Mouse (Mus musculus): Measurements from ENCODE around the gene Ntn3. TPM values are rescaled to one million over a fixed set of nuclear protein-coding genes. Genes with fewer than 3 reads are reported as not detected.

Gene Ntn3
- total RNA-seq, 1 experiment from 2014 or later = 2.5 TPM

GRCm38 (mm10) chr17:24190934-24191333 is 18.4 kb downstream of the Ntn3 start:
- no peak for DNase-seq

GRCm38 (mm10) chr17:24174259-24174658 is 35.1 kb downstream of the Ntn3 start:
- DNase-seq = no peak

GRCm38 (mm10) chr17:24173423-24173822 is 35.9 kb downstream of the Ntn3 start:
- peak; percentile 59 for DNase-seq

DNA sequence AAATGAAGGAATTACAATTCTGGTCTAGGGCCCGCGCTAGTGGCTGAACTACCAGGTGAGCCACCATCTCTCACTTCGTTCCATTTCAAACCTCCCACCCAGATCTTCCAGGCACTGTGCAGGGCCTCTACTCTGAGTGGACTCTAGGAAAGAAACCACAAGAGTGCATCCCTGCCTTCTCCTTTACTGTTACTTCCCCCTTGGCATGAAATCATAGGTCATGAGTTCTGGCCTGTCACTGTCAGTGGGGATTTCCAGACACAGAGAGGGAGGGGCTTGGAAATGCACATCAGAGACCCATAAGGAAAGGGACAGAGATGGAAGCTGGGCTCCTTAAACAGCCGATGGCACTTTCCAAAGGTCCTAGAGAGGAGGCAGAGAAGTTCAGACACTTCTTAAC is 37.6 kb downstream of the Ntn3 start:
- no peak for DNase-seq

DNA sequence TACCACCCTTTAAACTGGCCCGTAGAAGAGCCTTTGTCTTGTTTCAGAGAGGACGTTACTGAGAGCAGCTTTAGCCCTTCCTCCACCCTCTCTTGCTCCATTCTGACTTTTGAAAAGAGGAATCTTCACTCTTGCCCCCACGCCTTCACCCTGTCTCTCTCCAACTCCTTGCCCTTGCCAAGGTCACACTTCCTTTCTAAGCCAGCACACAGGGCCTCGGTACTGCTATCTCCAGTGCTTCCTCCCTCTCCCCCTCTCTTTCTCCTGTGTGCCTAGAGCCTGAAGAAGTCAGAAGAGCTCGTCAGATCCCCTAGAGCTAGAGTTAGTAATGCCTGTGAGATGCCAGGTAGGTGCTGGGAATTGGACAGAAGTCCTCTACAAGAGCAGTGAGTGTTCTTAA is 38.6 kb downstream of the Ntn3 start:
- DNase-seq = no peak

- DNase-seq = no peak
Measured at GRCm38 (mm10) chr17:24170125-24170524, 39.2 kb downstream of the Ntn3 start.

- peak; percentile 95 for DNase-seq
Measured at GRCm38 (mm10) chr17:24169317-24170065, 39.8 kb downstream of the Ntn3 start, which contains the start of gene Atp6v0c. Gene Atp6v0c, minus strand, starts transcription at chr17:24169702.

- peak; percentile 63 for DNase-seq
Measured at GRCm38 (mm10) chr17:24168590-24169277, 40.6 kb downstream of the Ntn3 start.

DNA sequence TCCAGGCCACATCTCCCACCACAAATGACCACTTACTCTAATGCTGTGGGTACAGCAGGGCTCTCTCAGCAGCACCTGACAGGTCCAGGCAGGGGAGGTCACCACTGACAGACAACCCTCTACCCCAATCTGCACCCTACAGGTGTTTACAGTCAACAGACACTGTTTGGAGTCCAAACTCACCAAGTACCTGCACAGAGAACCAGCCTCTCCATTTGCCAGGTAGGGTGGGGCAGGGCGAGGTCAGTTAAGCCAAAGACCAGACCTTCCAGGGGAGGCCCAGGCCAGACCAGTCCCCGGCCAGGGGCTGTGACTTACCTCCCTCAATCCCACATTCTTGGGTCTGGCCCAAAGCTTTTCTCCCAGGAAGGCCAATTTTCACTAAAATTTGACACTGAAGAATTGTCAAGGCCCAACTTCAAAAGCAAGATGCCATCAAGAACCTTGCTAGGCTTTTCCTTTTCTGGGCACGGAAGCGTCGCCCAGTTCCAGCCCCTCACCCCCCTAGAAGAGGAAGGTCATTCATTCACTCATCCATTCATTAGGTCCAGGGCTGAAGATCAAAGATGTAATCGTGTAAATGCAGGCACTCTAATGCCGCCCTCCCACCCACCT is 41.3 kb downstream of the Ntn3 start:
- DNase-seq = no peak

- no peak for DNase-seq
Measured at GRCm38 (mm10) chr17:24167120-24167519, 42.2 kb downstream of the Ntn3 start.

DNA sequence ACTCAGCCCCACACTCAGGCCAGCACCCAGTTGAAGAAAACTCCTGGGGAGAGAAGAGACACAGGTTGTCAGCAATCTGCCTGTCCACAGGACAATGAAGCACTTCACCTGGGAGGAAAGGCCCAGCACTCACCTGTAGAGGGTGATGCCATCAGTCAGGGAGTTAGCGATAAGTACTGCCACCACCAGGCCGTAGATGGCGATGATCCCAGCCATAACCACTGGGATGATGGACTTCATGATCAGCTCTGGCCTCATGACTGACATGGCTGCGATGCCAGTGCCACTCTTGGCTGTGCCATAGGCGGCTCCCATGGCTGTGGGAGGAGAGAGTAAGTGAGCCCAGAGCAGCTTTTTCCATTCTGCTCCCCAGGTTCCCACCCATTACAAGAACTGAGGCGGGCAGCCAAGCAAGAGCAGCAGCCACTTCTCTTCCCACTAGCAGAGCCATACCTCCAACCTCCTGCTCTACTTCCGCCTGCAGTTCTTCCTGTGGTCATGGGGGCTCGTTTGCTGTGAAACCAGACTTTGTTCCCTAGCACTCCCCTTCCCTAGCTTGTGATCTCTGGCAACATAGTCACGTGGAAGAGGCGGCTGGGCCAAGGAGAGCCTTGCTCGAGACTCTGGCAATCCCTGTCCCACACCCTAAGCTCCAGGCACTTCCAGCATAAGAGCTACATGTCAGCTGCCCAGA is 44.6 kb downstream of the Ntn3 start:
- no peak for DNase-seq

DNA sequence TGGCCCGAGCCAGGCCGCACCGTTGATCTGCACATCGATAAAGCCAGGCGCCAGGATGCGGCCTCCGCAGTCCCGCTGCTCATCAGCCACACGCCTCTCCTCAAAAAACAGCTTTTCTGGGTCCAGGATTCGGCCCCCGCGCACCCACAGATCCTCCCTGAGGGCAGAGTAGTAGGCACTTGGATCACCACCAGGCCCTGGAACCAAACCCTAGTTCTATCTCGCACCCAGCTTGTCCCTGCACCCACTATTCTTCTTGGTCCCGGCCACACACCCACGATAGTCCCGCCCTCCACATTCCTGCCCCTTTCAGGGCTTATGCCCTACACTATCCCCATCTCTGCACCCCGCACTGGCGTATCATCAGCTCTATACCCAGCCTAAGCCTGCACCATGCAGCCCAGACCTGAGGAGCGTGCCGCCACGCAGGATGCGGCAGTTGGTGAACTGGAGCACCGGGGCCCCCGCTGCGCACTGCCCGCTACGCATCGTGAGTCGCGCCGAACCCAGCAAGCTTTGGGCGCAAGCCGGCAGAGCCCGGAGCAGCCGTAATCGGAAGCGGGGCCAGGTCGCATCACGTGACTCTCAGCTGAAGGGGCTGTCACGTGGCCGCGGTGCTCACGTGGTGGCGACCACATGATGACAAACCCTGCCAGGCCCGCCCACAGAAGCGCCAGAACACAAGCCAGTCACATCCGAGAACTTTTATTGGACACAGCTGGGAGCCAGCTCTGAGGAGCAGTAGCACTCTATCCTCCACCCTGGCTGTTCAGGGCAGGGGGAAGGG is 46.0 kb downstream of the Ntn3 start, which contains the start of gene Amdhd2:
Gene Amdhd2 (minus strand): TSS at position 591 of the 787 bp plus-strand sequence.
- peak; percentile 96 for DNase-seq

- no peak for DNase-seq
Measured at GRCm38 (mm10) chr17:24162584-24163175, 46.7 kb downstream of the Ntn3 start.

GRCm38 (mm10) chr17:24161466-24161865 is 47.9 kb downstream of the Ntn3 start:
- no peak for DNase-seq

- no peak for DNase-seq
Measured at GRCm38 (mm10) chr17:24157526-24157925, 51.8 kb downstream of the Ntn3 start.

- DNase-seq = no peak
Measured at GRCm38 (mm10) chr17:24157121-24157520, 52.2 kb downstream of the Ntn3 start.

DNA sequence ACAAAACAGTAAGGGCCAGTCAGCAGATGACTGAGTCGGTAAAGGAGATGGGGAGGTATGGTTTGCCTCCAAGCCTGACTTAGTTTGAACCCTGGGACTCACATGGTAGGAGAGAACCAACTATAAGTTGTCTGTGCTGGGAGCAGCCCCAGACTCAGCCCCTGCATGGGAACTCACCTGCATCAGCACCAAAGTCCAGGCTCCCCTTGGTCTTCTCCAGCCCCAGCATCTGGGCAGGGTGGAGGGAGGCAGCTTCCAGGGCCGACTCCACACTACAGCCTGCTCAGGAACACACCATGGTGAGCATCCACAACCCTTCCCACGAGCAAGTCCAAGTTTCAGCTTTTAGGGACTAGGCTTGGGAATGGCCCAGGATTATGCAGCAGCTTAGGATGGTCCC is 52.9 kb downstream of the Ntn3 start:
- no peak for DNase-seq

DNA sequence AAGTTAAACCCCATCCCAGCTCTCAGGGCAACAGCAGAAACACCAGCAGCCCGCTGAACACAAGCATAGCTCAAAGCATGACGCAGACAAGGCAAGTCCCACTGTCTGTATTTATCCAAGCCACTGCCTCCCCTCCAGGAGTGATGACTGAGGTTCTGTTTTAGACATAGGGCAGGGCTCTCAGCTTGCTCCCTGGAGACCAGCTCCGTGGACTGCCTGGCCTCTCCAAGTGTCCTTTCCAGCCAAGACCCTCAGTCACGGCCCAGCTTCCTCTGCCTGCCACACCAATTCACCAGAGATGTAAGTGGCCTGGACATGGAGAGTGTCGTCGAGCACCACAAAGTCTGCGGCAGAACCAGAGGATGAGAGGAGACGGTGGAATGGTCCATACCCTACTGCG is 53.6 kb downstream of the Ntn3 start:
- DNase-seq = no peak

GRCm38 (mm10) chr17:24154463-24154862 is 54.9 kb downstream of the Ntn3 start:
- DNase-seq = no peak

Measured in adrenal gland, postnatal 25 days (tissue).